Mouse (Mus musculus) left cerebral cortex, postnatal 14 days (tissue): ENCODE results near the gene Zcchc17. TPM values are rescaled to one million over a fixed set of nuclear protein-coding genes. Genes with fewer than 3 reads are reported as not detected.
A peak's percentile ranks its signal among the peaks of the same experiment; 100 is the strongest.

Experiments used
- DNase-seq, 2 experiments: peaks; one replicate each; pipeline ENCODE4 v3.0.0; 2021 to 2022; ENCODE audit warnings: low spot score in 2 of 2, mixed read lengths in 1 of 2
- intact Hi-C: fragments of 180-260 bp; cut with DNase I; formaldehyde crosslinking; loops from one replicate; pipeline ENCODE4 v1.15.1; 2025
- total RNA-seq, 2 experiments: library from RNA; stranded (reverse); gene quantifications; 2 replicates each; pipeline ENCODE4 v1.2.3; 2021

The Zcchc17 gene
- total RNA-seq, 2 experiments from 2014 or later, result 57.9 to 61.8 TPM

GRCm38 (mm10) chr4:130295047-130295745 lies 64.5 kb downstream of the Zcchc17 start:
- no peak for DNase-seq
- intact Hi-C loops, result no loop called here

- intact Hi-C loops, result loop anchor here (5.0 kb wide), 1 partner anchor 47 kb away; no protein-coding TSS in a partner anchor
- DNase-seq, result no peak
These were observed 65.2 kb downstream of the Zcchc17 start for GRCm38 (mm10) chr4:130294513-130294912.

GRCm38 (mm10) chr4:130292271-130292670 lies 67.5 kb downstream of the Zcchc17 start:
- intact Hi-C loops, result loop anchor here (2.0 to 5.0 kb wide), 2 partner anchors 45 to 93 kb away; no protein-coding TSS in a partner anchor
- DNase-seq, result peak; percentile 48 to 75

GRCm38 (mm10) chr4:130289824-130290223 lies 69.9 kb downstream of the Zcchc17 start:
- intact Hi-C loops, result loop anchor here (5.0 kb wide), 1 partner anchor 43 kb away; no protein-coding TSS in a partner anchor
- no peak for DNase-seq

GRCm38 (mm10) chr4:130286531-130286930 lies 73.2 kb downstream of the Zcchc17 start:
- no peak for DNase-seq
- intact Hi-C loops, result no loop called here

DNA sequence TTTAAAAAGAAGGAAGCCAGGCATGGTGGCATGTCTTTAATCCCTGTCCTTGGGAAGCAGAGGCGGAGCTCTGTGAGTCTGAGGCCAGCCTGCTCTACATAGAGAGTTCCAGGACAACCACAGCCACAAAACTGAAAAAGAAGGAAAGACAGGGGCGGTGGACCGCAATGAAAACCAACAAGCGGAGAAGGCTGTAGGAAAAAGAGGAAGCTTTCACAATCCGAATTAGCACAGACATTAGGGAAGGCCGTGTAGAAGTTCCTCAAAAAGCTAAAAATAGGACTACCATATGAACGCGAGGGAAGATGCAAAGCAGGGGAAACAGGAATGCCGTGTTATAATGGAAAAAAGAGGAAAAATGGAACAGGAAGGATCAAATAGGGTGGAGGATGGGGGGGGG lies 75.9 kb downstream of the Zcchc17 start:
- DNase-seq, result no peak
- intact Hi-C loops, result no loop called here

DNA sequence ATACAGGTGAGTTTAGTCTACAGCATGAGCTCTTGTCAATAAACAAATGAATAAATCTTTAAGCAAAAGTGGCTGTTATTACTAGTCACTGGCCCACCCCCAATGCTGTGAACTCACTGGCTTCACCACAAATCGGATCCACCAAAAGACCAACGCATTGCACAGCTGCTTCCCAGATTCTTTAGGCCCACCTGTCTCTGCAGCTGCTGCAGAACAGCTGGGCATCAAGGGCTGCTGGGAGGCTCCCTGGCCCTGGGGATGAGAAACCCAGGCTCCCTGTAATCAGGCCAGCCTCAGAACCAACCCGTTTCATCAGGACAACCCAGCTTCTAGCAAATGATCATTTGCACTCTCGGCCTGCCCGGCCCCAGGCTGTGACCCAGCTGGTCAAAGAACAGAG lies 76.9 kb downstream of the Zcchc17 start:
- intact Hi-C loops, result no loop called here

GRCm38 (mm10) chr4:130279105-130279504 lies 80.6 kb downstream of the Zcchc17 start, which contains the start of gene Serinc2:
TSS of gene Serinc2 (minus strand) at chr4:130279205.
- intact Hi-C loops, result no loop called here

More for the DNA sequence above, 76.9 kb downstream of the Zcchc17 start:
- no peak for DNase-seq

GRCm38 (mm10) chr4:130276573-130277176 lies 83.1 kb downstream of the Zcchc17 start:
- intact Hi-C loops, result no loop called here

More at GRCm38 (mm10) chr4:130279105-130279504, 80.6 kb downstream of the Zcchc17 start, which contains the start of gene Serinc2:
- no peak for DNase-seq

GRCm38 (mm10) chr4:130275823-130276105 lies 84.0 kb downstream of the Zcchc17 start:
- no peak for DNase-seq
- intact Hi-C loops, result no loop called here

More at GRCm38 (mm10) chr4:130276573-130277176, 83.1 kb downstream of the Zcchc17 start:
- no peak for DNase-seq

GRCm38 (mm10) chr4:130275016-130275822 lies 84.5 kb downstream of the Zcchc17 start:
- no peak for DNase-seq
- intact Hi-C loops, result no loop called here

DNA sequence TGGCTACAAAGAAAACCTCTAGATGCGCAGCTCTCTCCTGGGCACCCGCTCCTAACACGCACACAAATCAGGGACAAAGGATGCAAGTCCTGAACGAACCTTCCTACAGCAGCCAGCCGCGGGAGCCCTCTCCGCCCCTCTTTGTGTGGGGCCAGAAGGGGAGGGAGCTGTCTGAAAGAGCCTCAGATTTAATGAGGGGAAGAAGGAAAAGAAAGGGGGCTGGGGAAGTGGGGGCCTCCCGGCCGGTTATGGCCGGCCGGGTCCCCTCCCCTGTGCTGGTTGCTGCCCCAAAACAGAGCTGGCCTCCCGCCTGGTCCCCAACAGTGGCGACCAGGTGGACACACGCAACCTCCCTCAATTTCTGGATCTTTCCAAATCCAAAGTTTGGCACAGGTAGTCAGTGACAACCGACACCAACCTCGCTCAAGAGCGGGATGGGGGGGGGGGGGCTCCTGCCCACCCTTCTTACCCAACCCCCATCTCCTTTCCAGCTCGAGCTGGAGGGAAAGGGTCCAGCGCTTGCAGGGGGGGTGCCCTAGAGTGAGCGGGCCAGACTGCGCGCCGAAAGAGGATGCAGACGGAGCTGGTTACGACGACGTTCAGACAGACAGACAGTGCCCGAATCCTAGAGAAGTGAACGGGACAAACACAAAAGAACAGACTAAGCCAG lies 85.3 kb downstream of the Zcchc17 start:
- no peak for DNase-seq

GRCm38 (mm10) chr4:130273698-130274345 lies 85.9 kb downstream of the Zcchc17 start:
- intact Hi-C loops, result no loop called here
- DNase-seq, result peak; percentile 33 to 49

More for the DNA sequence above, 85.3 kb downstream of the Zcchc17 start:
- intact Hi-C loops, result no loop called here

DNA sequence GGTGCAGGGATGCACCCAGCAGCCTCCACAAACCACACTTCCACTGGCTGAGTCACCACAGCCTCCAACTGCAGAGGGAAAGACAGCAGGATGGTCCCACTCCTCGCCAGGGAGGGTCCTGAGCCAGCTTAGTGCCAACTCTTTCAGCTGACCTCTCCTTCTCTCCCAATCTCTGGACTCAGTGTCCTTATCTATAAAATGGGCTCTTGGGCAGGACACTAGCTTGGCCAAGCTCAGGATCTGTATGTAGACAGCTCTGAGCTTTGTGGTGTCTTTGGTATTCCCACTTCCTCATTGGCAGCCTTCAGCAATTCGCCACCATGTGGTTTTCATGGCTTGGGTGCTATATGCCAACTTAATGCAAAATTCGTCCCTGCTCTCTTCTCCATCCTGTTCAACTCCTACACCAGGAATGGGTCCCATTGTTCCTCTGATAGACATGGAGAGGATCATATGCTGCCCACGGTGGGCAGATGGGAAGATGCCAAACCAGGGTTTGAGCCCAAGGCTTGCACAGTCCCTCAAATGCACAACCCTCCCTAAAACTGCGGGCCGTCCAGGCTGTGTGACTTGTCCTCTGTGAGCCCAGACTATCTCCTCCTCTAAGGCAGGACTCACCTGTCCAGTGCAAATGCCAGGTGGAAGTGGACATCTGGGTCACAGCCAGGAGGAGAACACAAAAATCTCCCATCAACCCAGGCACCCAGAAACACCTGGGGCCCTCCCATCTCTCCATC lies 89.0 kb downstream of the Zcchc17 start:
- peak in 1 of 2 experiments; percentile 39 for DNase-seq

DNA sequence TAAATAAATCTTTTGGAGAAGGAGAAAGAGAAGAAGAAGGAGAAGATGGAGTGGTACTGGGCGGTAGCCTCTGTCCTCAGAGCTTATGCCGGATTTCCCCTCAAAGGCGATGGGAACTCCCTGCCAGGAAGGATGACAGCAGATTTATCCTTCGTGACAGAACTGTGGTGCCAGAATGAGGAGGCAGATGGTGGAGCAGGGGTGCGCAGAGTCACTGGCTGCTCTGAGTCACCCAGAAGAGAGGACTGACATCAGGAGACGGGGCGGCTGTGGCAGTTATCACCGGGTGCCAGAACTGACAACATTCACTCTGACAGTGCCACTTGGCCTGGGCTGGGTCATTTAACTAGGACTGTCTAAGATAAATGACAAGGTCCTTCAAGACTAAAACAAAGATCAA lies 89.7 kb downstream of the Zcchc17 start:
- intact Hi-C loops, result no loop called here
- peak; percentile 65 to 83 for DNase-seq

More for the DNA sequence above, 89.0 kb downstream of the Zcchc17 start:
- intact Hi-C loops, result no loop called here

GRCm38 (mm10) chr4:130268736-130269135 lies 91.0 kb downstream of the Zcchc17 start:
- DNase-seq, result no peak
- intact Hi-C loops, result no loop called here

GRCm38 (mm10) chr4:130267069-130267468 lies 92.7 kb downstream of the Zcchc17 start:
- DNase-seq, result no peak
- intact Hi-C loops, result no loop called here

DNA sequence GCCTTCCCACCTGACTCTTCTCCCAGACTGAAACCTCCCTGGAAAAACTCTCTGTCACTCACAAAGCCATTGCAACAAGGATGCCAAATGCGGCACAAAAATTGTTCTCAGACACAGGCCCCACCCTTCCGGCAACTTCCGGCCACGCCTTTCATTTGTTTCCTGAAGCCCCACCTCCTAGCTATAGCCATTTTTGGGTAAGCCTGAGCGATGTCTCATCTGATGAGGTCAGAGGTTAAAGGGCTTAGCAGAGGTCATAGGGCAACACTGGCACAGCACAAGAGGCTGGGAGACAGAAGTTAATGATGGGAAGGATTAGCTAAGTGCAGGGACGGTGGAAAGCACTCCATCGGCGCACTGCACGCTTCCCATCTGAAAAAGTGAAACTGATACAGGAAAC lies 93.1 kb downstream of the Zcchc17 start:
- intact Hi-C loops, result no loop called here
- no peak for DNase-seq
